Mouse (Mus musculus): ENCODE measurements around the gene Mcm7. TPM values are rescaled to one million over a fixed set of nuclear protein-coding genes. Genes with fewer than 3 reads are reported as not detected.

Gene Mcm7
- polyA plus RNA-seq, 1 experiment from 2014 or later: 96.3 TPM

DNA sequence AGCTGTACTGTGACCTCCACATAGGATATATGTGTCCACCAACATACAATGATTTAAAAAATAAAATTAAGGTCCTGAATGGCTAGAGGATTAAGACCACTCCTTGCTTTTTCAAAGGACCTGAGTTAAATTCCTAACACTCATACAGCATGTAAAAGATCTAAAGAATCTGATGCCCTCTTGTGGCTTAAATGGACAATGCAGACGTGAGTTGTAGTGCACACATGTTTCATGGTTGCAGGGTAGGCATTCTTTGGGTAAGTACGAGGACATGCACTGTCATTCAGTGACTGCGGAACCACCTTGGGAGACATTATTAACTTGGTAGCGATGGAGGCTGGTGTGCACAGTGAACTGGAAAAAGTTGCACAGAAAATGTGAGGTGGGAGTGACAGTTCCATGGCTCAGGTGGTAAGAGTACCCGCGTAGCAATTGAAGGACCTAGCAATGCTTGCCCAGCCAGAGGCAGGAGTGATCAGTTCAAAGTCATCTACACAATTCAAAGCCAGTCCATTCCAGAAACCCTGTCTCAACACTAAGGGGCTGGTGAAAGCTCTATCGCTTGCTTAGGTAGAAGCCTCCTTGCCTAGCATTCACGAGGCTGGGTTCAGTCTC, 34.2 kb downstream of the Mcm7 start:
- H3K4me3 ChIP-seq: no peak overlapping the region
- H3K27ac ChIP-seq (replicated peaks): no peak overlapping the region
- no peak overlapping the region for H3K4me2 ChIP-seq
- 67% methylated on average over 8 of the region's 8 CpGs for WGBS
- H3K4me1 ChIP-seq (replicated peaks): no peaks in the 10 kb centered on the region
- peak; percentile 71 for ATAC-seq (ENCODE audit: low read depth)
- no peak overlapping the region for H3K9ac ChIP-seq
- no peaks in the 10 kb centered on the region for H3K27me3 ChIP-seq
- no peaks in the 10 kb centered on the region for H3K9me3 ChIP-seq
- H3K36me3 ChIP-seq: peaks cover 48% of the 10 kb centered on the region

DNA sequence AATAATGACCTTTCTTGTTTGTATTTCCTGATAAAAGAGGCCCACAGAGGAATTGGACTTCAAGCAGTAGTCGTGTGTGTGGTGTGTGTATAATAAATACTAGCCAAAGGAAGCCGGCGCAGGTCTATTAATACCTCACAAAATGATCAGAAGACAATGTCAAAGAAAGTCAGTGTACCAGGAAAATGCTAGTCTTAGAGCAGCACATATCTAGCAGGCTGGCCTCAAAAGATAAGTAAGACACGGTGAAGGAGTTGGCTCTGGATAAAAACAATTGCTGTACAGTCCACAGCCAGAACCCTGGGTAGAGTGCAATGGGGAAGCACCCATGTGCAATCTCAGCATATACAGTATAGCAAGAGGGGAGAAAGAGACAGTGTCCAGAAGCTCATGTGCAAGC, 35.0 kb downstream of the Mcm7 start:
- Histone ChIP-seq H3K9ac (no peak overlapping the region), H3K36me3 (peaks cover 51% of the 10 kb centered on the region), H3K4me3 (no peak overlapping the region), H3K4me1 (replicated peaks) (no peaks in the 10 kb centered on the region), H3K4me2 (no peak overlapping the region), H3K27me3 (no peaks in the 10 kb centered on the region), H3K27ac (replicated peaks) (no peak overlapping the region), H3K9me3 (no peaks in the 10 kb centered on the region)
- 94% methylated on average over 4 of the region's 4 CpGs for WGBS
- ATAC-seq (ENCODE audit: low read depth): no peak

DNA sequence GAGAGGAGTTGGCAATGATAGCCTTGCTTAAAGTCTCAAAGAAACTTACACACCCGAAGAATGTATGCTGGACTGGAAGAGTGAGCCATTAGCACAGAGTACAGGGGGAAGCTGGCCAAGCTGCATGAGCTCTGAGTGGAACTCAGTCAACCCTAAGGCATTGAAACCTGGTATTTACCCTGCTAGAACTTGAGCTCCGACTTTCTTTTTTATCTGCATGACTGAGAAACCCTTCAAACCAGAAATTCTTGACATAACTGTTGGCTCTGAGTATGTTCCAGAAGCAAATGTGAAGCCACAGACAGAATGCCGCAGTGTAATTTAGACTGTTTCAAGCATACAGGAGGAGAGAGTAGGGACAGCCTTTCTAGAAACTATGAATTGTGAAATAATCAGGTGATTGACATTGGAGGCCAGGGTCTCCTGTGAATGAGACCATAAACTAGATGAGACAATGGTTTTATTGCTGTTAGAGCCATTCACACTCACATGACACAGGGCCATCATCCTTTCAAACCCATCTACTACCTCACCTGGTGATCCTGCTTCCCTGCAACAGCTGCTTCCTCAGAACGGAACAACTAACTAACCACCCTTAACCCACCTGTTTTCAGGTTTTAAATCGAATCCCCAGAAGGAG, 39.7 kb downstream of the Mcm7 start:
- Histone ChIP-seq H3K4me2 (no peak overlapping the region), H3K27ac (replicated peaks) (no peak overlapping the region), H3K4me3 (no peak overlapping the region), H3K9me3 (no peaks in the 10 kb centered on the region), H3K9ac (no peak overlapping the region), H3K27me3 (no peaks in the 10 kb centered on the region), H3K4me1 (replicated peaks) (no peaks in the 10 kb centered on the region), H3K36me3 (peaks cover 81% of the 10 kb centered on the region)
- 69% methylated on average over 5 of the region's 5 CpGs for WGBS
- no peak for ATAC-seq (ENCODE audit: low read depth)

DNA sequence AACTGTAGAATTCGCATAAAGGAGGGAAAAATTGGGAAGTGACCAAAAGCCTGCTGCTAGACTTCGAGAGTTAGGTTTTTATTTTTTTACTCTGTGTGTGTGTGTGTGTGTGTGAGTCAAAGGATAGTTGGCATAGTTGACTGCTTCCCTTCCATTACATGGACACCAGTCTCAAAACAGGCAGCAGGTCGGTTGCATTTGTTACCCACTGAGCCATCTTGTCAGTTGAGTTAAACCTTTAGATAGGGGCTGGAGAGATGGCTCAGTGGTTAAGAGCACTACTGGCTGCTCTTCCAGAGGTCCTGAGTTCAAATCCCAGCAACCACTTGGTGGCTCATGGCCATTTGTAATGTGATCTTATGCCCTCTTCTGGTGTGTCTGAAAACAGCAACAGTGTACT, 54.2 kb downstream of the Mcm7 start:
- Histone ChIP-seq H3K27me3 (no peaks in the 10 kb centered on the region), H3K4me3 (peak overlapping the region; percentile 66), H3K4me1 (replicated peaks) (peaks cover 27% of the 10 kb centered on the region), H3K9ac (peak overlapping the region; percentile 85), H3K9me3 (no peaks in the 10 kb centered on the region), H3K4me2 (peak overlapping the region; percentile 71), H3K27ac (replicated peaks) (peak overlapping the region; percentile 92), H3K36me3 (peaks cover 27% of the 10 kb centered on the region)
- 91% methylated on average over 3 of the region's 3 CpGs for WGBS
- no peak for ATAC-seq (ENCODE audit: low read depth)

DNA sequence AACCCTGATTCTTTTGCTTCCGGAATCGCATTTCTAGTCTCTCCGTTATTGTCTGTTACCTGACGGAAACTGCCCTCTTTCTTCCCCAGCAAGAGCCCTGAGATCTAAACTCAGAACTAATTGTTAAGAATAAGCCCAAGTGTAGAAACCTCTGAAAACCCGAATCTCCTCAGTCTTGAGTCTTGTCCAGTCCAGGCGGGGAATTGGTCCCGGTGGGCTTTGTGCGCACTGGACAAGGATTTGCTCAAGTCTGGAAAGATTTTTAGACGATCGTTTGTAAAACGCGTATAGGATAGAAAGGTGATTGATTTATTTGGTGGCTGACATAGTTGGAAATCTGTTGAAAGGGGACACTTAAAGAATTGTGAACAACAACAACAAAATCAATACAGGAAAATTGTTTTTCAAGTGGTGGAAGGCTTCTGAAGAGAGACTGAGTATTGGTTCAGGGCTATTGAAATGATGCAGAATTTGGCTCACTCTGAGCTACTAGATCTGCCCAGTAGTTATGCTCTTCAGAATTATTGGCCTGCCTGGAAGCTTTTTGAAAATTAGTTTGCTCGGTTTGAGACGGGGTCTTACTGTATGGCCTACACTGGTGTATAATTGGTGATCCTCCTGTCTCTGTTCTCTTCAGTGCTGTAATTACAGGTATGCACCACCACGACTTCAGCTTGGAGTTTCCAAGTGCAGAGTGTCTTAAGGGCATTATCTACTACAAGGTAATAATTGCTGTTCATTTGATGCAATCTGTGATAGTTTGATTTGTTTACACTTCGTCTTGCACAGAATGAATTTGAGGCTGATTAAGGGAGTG, 54.8 kb downstream of the Mcm7 start:
- ATAC-seq (ENCODE audit: low read depth): peak; percentile 66
- peaks cover 27% of the 10 kb centered on the region for H3K4me1 ChIP-seq (replicated peaks)

GRCm38 (mm10) chr5:138116255-138117198, 55.7 kb downstream of the Mcm7 start, which contains the start of gene Zscan21:
Gene Zscan21 (plus strand): TSS chr5:138116903.
- WGBS: 8% methylated on average over 38 of the region's 38 CpGs

More for the DNA sequence above, 54.8 kb downstream of the Mcm7 start:
- H3K27ac ChIP-seq (replicated peaks): peak overlapping the region; percentile 92
- H3K27me3 ChIP-seq: no peaks in the 10 kb centered on the region
- peak overlapping the region; percentile 71 for H3K4me2 ChIP-seq
- peak overlapping the region; percentile 66 for H3K4me3 ChIP-seq
- H3K9me3 ChIP-seq: no peaks in the 10 kb centered on the region
- 11% methylated on average over 16 of the region's 16 CpGs for WGBS
- peaks cover 21% of the 10 kb centered on the region for H3K36me3 ChIP-seq
- peak overlapping the region; percentile 85 for H3K9ac ChIP-seq

More at GRCm38 (mm10) chr5:138116255-138117198, 55.7 kb downstream of the Mcm7 start, which contains the start of gene Zscan21:
- Histone ChIP-seq H3K36me3 (peaks cover 17% of the 10 kb centered on the region), H3K9me3 (no peaks in the 10 kb centered on the region), H3K27ac (replicated peaks) (peak within 1 kb of the TSS; percentile 92), H3K4me3 (peak within 1 kb of the TSS; percentile 66), H3K4me2 (peak within 1 kb of the TSS; percentile 71), H3K27me3 (no peaks in the 10 kb centered on the region), H3K9ac (peak within 1 kb of the TSS; percentile 85), H3K4me1 (replicated peaks) (peaks cover 27% of the 10 kb centered on the region)
- ATAC-seq (ENCODE audit: low read depth): peak; percentile 96

MicroRNA genes within 50 kb of the gene (microRNA counts, 519-probe panel; counts per million panel counts)
- 4,812 counts per million, percentile 82 among the panel's probes with 10 or more counts for microRNA mmu-miR-106b
- 5,649 counts per million, percentile 93 among the panel's probes with 10 or more counts for microRNA mmu-miR-25
- microRNA mmu-miR-93: 4,636 counts per million, percentile 78 among the panel's probes with 10 or more counts

Small RNAs within 50 kb of the gene (microRNA-seq; reads per million reads assigned to microRNA genes)
- 5,138 reads per million, percentile 93 among the genes with 10 or more reads in this experiment for gene Mir106b
- 314 reads per million, percentile 70 among the genes with 10 or more reads in this experiment for gene Mir25
- 9,042 reads per million, percentile 95 among the genes with 10 or more reads in this experiment for gene Mir93

Other genes with a start within 250 kb of the Mcm7 start
- gene Gjc3, start 209.3 kb downstream of the Mcm7 start, polyA plus RNA-seq (2015; fragmentation: Nextera tagmentation; extraction: Ambion mirVana): 0.21 and 0.27 TPM in 2 replicates
- not detected in 2 replicates for gene Azgp1, start 190.9 kb downstream of the Mcm7 start, polyA plus RNA-seq (2015; fragmentation: Nextera tagmentation; extraction: Ambion mirVana)
- gene Smok3a, start 151.2 kb downstream of the Mcm7 start, polyA plus RNA-seq (2015; fragmentation: Nextera tagmentation; extraction: Ambion mirVana): not detected in 2 replicates
- gene Smok3b, start 151.0 kb downstream of the Mcm7 start, polyA plus RNA-seq (2015; fragmentation: Nextera tagmentation; extraction: Ambion mirVana): not detected in 2 replicates
- not detected in 2 replicates for gene Smok3c, start 119.2 kb downstream of the Mcm7 start, polyA plus RNA-seq (2015; fragmentation: Nextera tagmentation; extraction: Ambion mirVana)
- gene Zkscan1, start 87.3 kb downstream of the Mcm7 start, polyA plus RNA-seq (2015; fragmentation: Nextera tagmentation; extraction: Ambion mirVana): 26.1 and 26.5 TPM in 2 replicates
- gene Zscan21, start 55.5 kb downstream of the Mcm7 start, polyA plus RNA-seq (2015; fragmentation: Nextera tagmentation; extraction: Ambion mirVana): 96.3 and 98.2 TPM in 2 replicates
- gene Zfp113, start 16.7 kb downstream of the Mcm7 start, polyA plus RNA-seq (2015; fragmentation: Nextera tagmentation; extraction: Ambion mirVana): 27.8 and 32.2 TPM in 2 replicates
- gene Cops6, start 11.4 kb downstream of the Mcm7 start, polyA plus RNA-seq (2015; fragmentation: Nextera tagmentation; extraction: Ambion mirVana): 307 and 311 TPM in 2 replicates
- gene Ap4m1, start 420 bp downstream of the Mcm7 start, polyA plus RNA-seq (2015; fragmentation: Nextera tagmentation; extraction: Ambion mirVana): 21.6 and 23.5 TPM in 2 replicates
- gene Taf6, start 15.0 kb upstream of the Mcm7 start, polyA plus RNA-seq (2015; fragmentation: Nextera tagmentation; extraction: Ambion mirVana): 81.7 and 85.6 TPM in 2 replicates
- gene Cnpy4, start 15.1 kb upstream of the Mcm7 start, polyA plus RNA-seq (2015; fragmentation: Nextera tagmentation; extraction: Ambion mirVana): 34.0 and 37.3 TPM in 2 replicates
- 12.9 and 13.5 TPM in 2 replicates for gene Mblac1, start 21.9 kb upstream of the Mcm7 start, polyA plus RNA-seq (2015; fragmentation: Nextera tagmentation; extraction: Ambion mirVana)
- gene Nxpe5, start 53.5 kb upstream of the Mcm7 start, polyA plus RNA-seq (2015; fragmentation: Nextera tagmentation; extraction: Ambion mirVana): not detected in 2 replicates
- gene Lamtor4, start 83.1 kb upstream of the Mcm7 start, polyA plus RNA-seq (2015; fragmentation: Nextera tagmentation; extraction: Ambion mirVana): 89.7 and 94.5 TPM in 2 replicates
- 17.3 and 18.3 TPM in 2 replicates for gene BC037034, start 91.6 kb upstream of the Mcm7 start, polyA plus RNA-seq (2015; fragmentation: Nextera tagmentation; extraction: Ambion mirVana)
- 3.2 TPM in 2 replicates for gene Gal3st4, start 100.4 kb upstream of the Mcm7 start, polyA plus RNA-seq (2015; fragmentation: Nextera tagmentation; extraction: Ambion mirVana)
- gene Gm43720, start 107.5 kb upstream of the Mcm7 start, polyA plus RNA-seq (2015; fragmentation: Nextera tagmentation; extraction: Ambion mirVana): 0.08 TPM in 1 of 2 replicates, not detected in the other
- gene Gpc2, start 107.6 kb upstream of the Mcm7 start, polyA plus RNA-seq (2015; fragmentation: Nextera tagmentation; extraction: Ambion mirVana): 184 and 198 TPM in 2 replicates
- 3.6 and 4.4 TPM in 2 replicates for gene Stag3, start 107.8 kb upstream of the Mcm7 start, polyA plus RNA-seq (2015; fragmentation: Nextera tagmentation; extraction: Ambion mirVana)
- not detected in 2 replicates for gene Pvrig, start 169.5 kb upstream of the Mcm7 start, polyA plus RNA-seq (2015; fragmentation: Nextera tagmentation; extraction: Ambion mirVana)

All from neural tube, embryonic 13.5 days (tissue).